Mouse (Mus musculus) testis, adult 2 months (tissue): ENCODE results near the gene App. TPM values are rescaled to one million over a fixed set of nuclear protein-coding genes. Genes with fewer than 3 reads are reported as not detected.

ENCODE experiments used
- H3K27ac ChIP-seq: fragments of 200-500 bp; 2 replicates; pipeline ENCODE4 v1.5.1; 2012; ENCODE audit warnings: low read depth, low read length; ENCODE audit not compliant: control insufficient read depth, insufficient read depth
- H3K27me3 ChIP-seq: fragments of 200-500 bp; 2 replicates; pipeline ENCODE4 v1.6.1; 2012; ENCODE audit warnings: mild to moderate bottlenecking, low read length, moderate library complexity; ENCODE audit not compliant: control insufficient read depth, insufficient read depth
- H3K36me3 ChIP-seq: fragments of 200-500 bp; 2 replicates; pipeline ENCODE4 v1.6.1; 2012; ENCODE audit warnings: mild to moderate bottlenecking, low read length; ENCODE audit not compliant: control insufficient read depth, insufficient read depth
- H3K4me1 ChIP-seq: fragments of 200-500 bp; 2 replicates; pipeline ENCODE4 v1.6.1; 2012; ENCODE audit warnings: low read length; ENCODE audit not compliant: control insufficient read depth, insufficient read depth
- H3K4me3 ChIP-seq: fragments of 200-500 bp; 2 replicates; pipeline ENCODE4 v1.5.1; 2012; ENCODE audit warnings: low read depth, mild to moderate bottlenecking, low read length, moderate library complexity, mixed read lengths; ENCODE audit not compliant: control insufficient read depth
- CTCF ChIP-seq: fragments of 200-500 bp; IDR thresholded peaks from 2 replicates; pipeline ENCODE4 v1.5.1; 2012; ENCODE audit warnings: low read depth, mild to moderate bottlenecking, inconsistent platforms, low read length, moderate library complexity; ENCODE audit not compliant: control insufficient read depth, insufficient read depth, insufficient replicate concordance
- POLR2A ChIP-seq: fragments of 200-500 bp; IDR thresholded peaks from 2 replicates; pipeline ENCODE4 v1.6.1; 2012; ENCODE audit warnings: low read depth, mild to moderate bottlenecking, inconsistent platforms, low read length, moderate library complexity; ENCODE audit not compliant: control insufficient read depth
- polyA plus RNA-seq: library from polyadenylated mRNA; depleted of rRNA; stranded (reverse); fragments of >200 nt; gene quantifications from 2 replicates; pipeline ENCODE4 v1.2.3, GENCODE M21; 2012

App gene
- polyA plus RNA-seq, 1 experiment, result 89.0 TPM

DNA sequence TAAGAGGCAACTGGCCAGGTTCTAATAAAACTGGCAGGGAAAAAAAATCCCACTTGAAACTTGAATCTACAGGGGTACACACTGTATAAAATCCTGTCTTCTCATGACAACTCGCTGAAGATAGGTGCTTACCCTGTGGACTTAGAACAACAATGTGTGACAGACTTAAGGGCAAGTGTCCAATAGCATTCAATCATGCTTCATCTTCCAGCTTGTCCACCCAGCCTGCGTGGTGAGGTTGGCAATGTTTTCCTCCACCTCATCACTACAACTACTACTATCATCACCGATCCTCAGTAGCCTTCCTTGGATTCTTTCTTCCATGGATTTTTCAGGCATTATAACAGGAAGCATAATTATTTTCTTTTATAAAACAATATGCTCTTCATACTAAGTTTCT lies 29.7 kb downstream of the App start:
- Histone ChIP-seq H3K36me3 (no peaks in the 10 kb centered on the region), H3K4me1 (no peaks in the 10 kb centered on the region; the same call in 1 of the 2 replicates), H3K27ac (no peak overlapping the region), H3K4me3 (no peak overlapping the region), H3K27me3 (no peaks in the 10 kb centered on the region)
- no peak for TF ChIP-seq POLR2A
- TF ChIP-seq CTCF, result no peak

GRCm38 (mm10) chr16:85143188-85143587 lies 30.4 kb downstream of the App start:
- no peaks in the 10 kb centered on the region for H3K27me3 ChIP-seq
- H3K4me1 ChIP-seq, result no peaks in the 10 kb centered on the region; the same call in 1 of the 2 replicates
- TF ChIP-seq CTCF, result no peak
- no peak for TF ChIP-seq POLR2A
- H3K36me3 ChIP-seq, result no peaks in the 10 kb centered on the region
- no peak overlapping the region for H3K4me3 ChIP-seq
- no peak overlapping the region for H3K27ac ChIP-seq

DNA sequence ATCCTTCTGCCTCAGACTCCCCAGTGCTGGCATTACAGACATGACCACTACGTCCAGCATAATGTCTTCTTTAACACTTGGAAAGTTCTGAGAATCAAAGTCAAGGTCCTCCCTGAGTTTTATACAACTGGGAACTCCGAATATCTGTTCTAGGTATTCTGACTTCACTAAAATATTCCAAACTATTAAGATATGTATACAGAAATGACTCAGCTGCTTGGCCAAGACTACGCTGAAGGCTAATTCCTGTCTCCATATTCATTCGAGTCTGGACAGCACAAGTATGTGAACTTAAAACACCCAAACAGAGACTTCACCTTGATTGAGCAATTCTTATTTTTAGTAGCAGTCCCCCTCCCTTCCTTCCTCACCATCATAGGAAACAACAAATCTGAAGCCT lies 32.2 kb downstream of the App start:
- no peak overlapping the region for H3K4me3 ChIP-seq
- H3K36me3 ChIP-seq, result no peaks in the 10 kb centered on the region
- H3K4me1 ChIP-seq, result no peaks in the 10 kb centered on the region; the same call in 1 of the 2 replicates
- H3K27me3 ChIP-seq, result no peaks in the 10 kb centered on the region
- H3K27ac ChIP-seq, result no peak overlapping the region
- TF ChIP-seq CTCF (no peak), POLR2A (no peak)

- Histone ChIP-seq H3K27me3 (no peaks in the 10 kb centered on the region), H3K4me1 (no peaks in the 10 kb centered on the region), H3K4me3 (no peak overlapping the region), H3K27ac (no peak overlapping the region), H3K36me3 (no peaks in the 10 kb centered on the region)
- TF ChIP-seq POLR2A (no peak), CTCF (no peak)
Measured at GRCm38 (mm10) chr16:85139178-85139604, 34.4 kb downstream of the App start.

- TF ChIP-seq CTCF, result no peak
- no peak for TF ChIP-seq POLR2A
- H3K36me3 ChIP-seq, result no peaks in the 10 kb centered on the region
- no peaks in the 10 kb centered on the region for H3K4me1 ChIP-seq
Measured at GRCm38 (mm10) chr16:85137348-85137747, 36.2 kb downstream of the App start.

DNA sequence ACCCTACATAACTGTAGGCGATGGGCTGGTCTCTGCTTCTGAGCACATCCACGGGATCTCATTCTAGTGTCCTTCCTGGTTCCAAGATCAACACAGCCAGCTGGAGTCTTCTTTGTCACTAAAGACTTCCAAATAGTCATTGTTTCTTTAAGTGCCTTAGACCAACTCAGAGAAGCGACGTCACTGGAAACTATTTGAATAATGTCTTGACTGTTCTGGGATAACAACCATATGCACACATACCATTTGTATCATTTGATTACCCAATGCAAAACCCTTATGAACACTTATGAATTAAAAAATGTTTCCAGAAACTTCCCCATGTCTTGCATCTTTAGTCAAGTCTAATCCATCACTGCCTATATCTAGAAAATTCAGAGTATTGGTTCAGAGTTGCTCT lies 37.5 kb downstream of the App start:
- no peaks in the 10 kb centered on the region for H3K36me3 ChIP-seq
- H3K27me3 ChIP-seq, result no peaks in the 10 kb centered on the region
- H3K4me1 ChIP-seq, result no peaks in the 10 kb centered on the region
- TF ChIP-seq CTCF, result no peak
- TF ChIP-seq POLR2A, result no peak
- no peak overlapping the region for H3K4me3 ChIP-seq
- no peak overlapping the region for H3K27ac ChIP-seq

More at GRCm38 (mm10) chr16:85137348-85137747, 36.2 kb downstream of the App start:
- Histone ChIP-seq H3K27ac (no peak overlapping the region), H3K27me3 (no peaks in the 10 kb centered on the region), H3K4me3 (no peak overlapping the region)

DNA sequence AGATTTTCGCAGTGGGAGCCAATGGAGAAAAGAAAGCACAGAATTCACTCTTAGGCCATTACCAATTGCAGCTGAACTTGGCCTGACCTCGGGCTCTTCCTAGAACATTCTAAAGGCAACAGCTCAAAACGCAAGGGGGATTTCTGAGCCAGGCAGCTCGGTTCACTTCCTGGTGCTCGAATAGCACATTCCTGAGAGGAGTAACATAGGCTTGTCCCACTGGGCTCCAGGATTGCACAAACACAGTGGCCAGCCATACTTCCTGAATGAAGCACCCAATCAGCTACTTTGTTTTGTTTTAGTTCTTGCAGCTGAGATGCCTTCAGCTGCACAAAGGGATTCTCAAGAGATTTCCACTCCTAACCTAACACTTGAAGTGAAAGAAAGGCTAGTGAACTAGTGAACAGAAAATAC lies 40.1 kb downstream of the App start:
- H3K36me3 ChIP-seq, result no peaks in the 10 kb centered on the region
- H3K4me1 ChIP-seq, result no peaks in the 10 kb centered on the region
- TF ChIP-seq POLR2A, result no peak
- no peak for TF ChIP-seq CTCF
- H3K27ac ChIP-seq, result peak overlapping the region; percentile 68
- no peaks in the 10 kb centered on the region for H3K27me3 ChIP-seq
- no peak overlapping the region for H3K4me3 ChIP-seq

DNA sequence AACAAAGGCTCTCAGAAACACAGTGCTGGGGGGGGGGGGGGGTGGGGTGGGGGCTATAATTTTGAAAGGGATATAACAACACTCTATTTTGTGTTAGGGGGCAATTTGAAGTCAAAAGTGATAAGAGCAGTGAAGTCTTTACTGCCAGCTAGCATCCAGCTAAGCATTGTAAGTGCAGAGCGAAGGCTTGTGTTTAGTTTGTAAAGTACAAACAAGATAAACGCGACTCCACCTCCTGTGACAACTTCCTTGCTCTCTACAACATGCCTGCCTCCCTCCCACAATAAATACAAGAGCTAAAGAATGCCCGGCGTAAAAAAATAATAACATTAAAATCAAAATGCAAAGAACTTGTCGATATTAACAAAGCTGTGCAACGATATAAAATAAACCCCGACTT lies 40.5 kb downstream of the App start:
- no peaks in the 10 kb centered on the region for H3K27me3 ChIP-seq
- no peak for TF ChIP-seq POLR2A
- TF ChIP-seq CTCF, result no peak
- peak overlapping the region; percentile 68; the same call in 1 of the 2 replicates for H3K27ac ChIP-seq
- no peak overlapping the region for H3K4me3 ChIP-seq
- no peaks in the 10 kb centered on the region for H3K36me3 ChIP-seq
- H3K4me1 ChIP-seq, result no peaks in the 10 kb centered on the region
